Comparison of ENCODE assay signal across 17 mouse cellular contexts in the genomic region with DNA sequence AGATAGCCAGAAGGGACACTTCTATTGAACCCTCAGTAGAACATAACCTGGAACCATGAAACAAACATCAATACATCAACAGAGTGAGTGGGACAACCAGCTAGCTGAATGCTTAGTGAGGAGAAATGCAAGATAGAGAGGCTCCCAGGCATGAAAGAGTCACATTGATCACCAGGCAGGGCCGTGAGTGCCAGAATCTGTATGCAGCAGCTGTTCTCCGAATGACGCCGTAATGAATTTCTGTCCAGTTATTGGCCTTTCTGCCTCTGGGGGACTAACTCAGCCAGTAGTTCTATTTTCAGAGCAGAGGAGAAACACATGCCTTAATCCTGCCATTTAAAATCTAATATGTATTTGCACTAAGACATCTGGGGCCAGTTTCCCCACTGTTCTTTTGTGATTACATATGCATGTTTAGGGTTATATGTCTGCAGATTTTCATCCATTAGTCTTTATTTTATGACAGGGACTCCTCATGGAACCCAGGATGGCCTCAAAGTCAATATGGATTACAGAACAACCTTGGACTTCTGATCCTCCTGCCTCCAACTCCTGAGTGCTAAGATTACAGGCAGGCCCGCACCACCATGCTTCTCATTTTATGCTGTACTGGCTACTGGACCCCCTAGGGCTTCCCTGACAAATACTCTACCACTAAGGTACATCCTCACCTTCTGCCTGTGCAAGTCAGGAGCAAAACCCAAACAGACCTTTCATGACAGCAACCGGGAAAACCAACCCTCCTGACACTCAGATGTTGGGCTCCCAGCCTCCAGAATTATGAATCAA. TPM values are rescaled to one million over a fixed set of nuclear protein-coding genes. Genes with fewer than 3 reads are reported as not detected.
DNase-seq lines count a peak whose midpoint lies in the region; ATAC-seq and TF ChIP-seq lines count a peak whose summit lies in the region.
"Had no signal": no experiment of that assay in that cellular context is flagged by ENCODE, and none has a peak within 500 bp of the region (broad histone marks: within the 10 kb centered on the region; RNA-seq: fewer than 3 reads in every experiment).

No protein-coding gene starts in this region.

- TF ChIP-seq POLR2A in brain, embryonic 14.5 days (IDR thresholded peaks at IDR 0.05; ENCODE audit: borderline replicate concordance, extremely low read depth, insufficient read depth, insufficient read length, poor library complexity, severe bottlenecking) = no peak

- no peak overlapping the region for H3K9ac ChIP-seq in heart, embryonic 11.5 days (ENCODE audit: low read depth, low read length)
- H3K9ac ChIP-seq in midbrain, embryonic 12.5 days (replicated peaks) = no peak overlapping the region

- no peak overlapping the region for H3K4me2 ChIP-seq in heart, embryonic 11.5 days
- no peak overlapping the region for H3K4me2 ChIP-seq in midbrain, embryonic 12.5 days (replicated peaks)
- H3K4me2 ChIP-seq: liver, embryonic 11.5 days had no signal

- 75% methylated on average over 6 of the region's 6 CpGs for WGBS in heart, embryonic 11.5 days (ENCODE audit: insufficient replicate concordance)
- WGBS in midbrain, embryonic 12.5 days = 72% methylated on average over 6 of the region's 6 CpGs

- H3K4me3 ChIP-seq in heart, embryonic 11.5 days (ENCODE audit: low read depth, low read length) = no peak overlapping the region
- H3K4me3 ChIP-seq in midbrain, embryonic 12.5 days = no peak overlapping the region
- H3K4me3 ChIP-seq: forebrain, embryonic 10.5 days had no signal

- no peaks in the 10 kb centered on the region for H3K4me1 ChIP-seq in heart, embryonic 11.5 days (ENCODE audit: control insufficient read depth, insufficient read depth, low read length)
- no peaks in the 10 kb centered on the region for H3K4me1 ChIP-seq in midbrain, embryonic 12.5 days

- H3K36me3 ChIP-seq in heart, embryonic 11.5 days (ENCODE audit: control insufficient read depth, insufficient read depth, low read length) = no peaks in the 10 kb centered on the region
- no peaks in the 10 kb centered on the region for H3K36me3 ChIP-seq in midbrain, embryonic 12.5 days
- H3K36me3 ChIP-seq: forebrain, embryonic 10.5 days had no signal

- intact Hi-C loops in heart, postnatal 14 days (cut with DNase I) = no loop called here

- H3K27ac ChIP-seq in heart, embryonic 11.5 days (ENCODE audit: low read depth, low read length) = no peak overlapping the region
- H3K27ac ChIP-seq in midbrain, embryonic 12.5 days (replicated peaks) = 0 out of 2 replicates have a peak overlapping the region, but pooled peaks have one; percentile 36
- H3K27ac ChIP-seq: forebrain, embryonic 10.5 days had no signal

- no peak for ATAC-seq in heart, embryonic 11.5 days (replicated peaks; ENCODE audit: insufficient number of reproducible peaks, low FRiP score, low TSS enrichment)
- no peak for ATAC-seq in midbrain, embryonic 12.5 days (ENCODE audit: low FRiP score, low read depth)
- ATAC-seq: intestine, postnatal 0 days had no signal

- TF ChIP-seq CTCF in brain, embryonic 14.5 days (IDR thresholded peaks at IDR 0.05; ENCODE audit: borderline replicate concordance, extremely low read depth, insufficient read depth, insufficient read length) = no peak

- H3K9me3 ChIP-seq in heart, embryonic 11.5 days (replicated peaks; ENCODE audit: control insufficient read depth, low read length) = no peaks in the 10 kb centered on the region
- no peaks in the 10 kb centered on the region for H3K9me3 ChIP-seq in midbrain, embryonic 12.5 days
- H3K9me3 ChIP-seq: forebrain, embryonic 10.5 days had no signal

- no peaks in the 10 kb centered on the region for H3K27me3 ChIP-seq in heart, embryonic 11.5 days (ENCODE audit: control insufficient read depth, insufficient read depth, low read length)
- H3K27me3 ChIP-seq in midbrain, embryonic 12.5 days = no peaks in the 10 kb centered on the region

- peak; percentile 47 to 49 for DNase-seq in heart, adult 18-20 months
- peak; percentile 45 for DNase-seq in brain, embryonic 14.5 days (ENCODE audit: low read depth)
- DNase-seq in heart, postnatal 14 days = peak; percentile 29 to 57
- DNase-seq in ovary, postnatal 10 days (ENCODE audit: low spot score) = no peak
- no peak for DNase-seq in adrenal gland, postnatal 25 days
- no peak for DNase-seq in kidney, adult 11 months
- DNase-seq: spleen, adult 18-20 months; thymus, adult 2 months had no signal

RNA-seq across cellular contexts. Expression of gene Exo1, which starts 8.2 kb away (rescaled TPM):
- total RNA-seq in heart, adult 18-20 months (2021) = under 1 TPM; 0.42 to 0.46 TPM
- polyA plus RNA-seq in heart, embryonic 11.5 days (2014; fragmentation: Nextera tagmentation; extraction: Ambion mirVana) = 53.0 and 60.3 TPM in 2 replicates
- 4.3 and 5.4 TPM in 2 replicates for polyA plus RNA-seq in brain, embryonic 14.5 days (2012; rRNA removed)
- 1 to 10 TPM; 1.1 to 2.2 TPM for total RNA-seq in heart, postnatal 14 days (2021)
- polyA plus RNA-seq in midbrain, embryonic 12.5 days (2016; fragmentation: Nextera tagmentation; extraction: Ambion mirVana) = 76.0 and 80.7 TPM in 2 replicates
- 3.2 and 5.9 TPM in 2 replicates for total RNA-seq in adrenal gland, postnatal 25 days (2021)

RNA-seq across cellular contexts. Expression of gene Gm38100, which starts 47.9 kb away (rescaled TPM):
- total RNA-seq in heart, adult 18-20 months (2021) = not detected
- polyA plus RNA-seq in heart, embryonic 11.5 days (2014; fragmentation: Nextera tagmentation; extraction: Ambion mirVana) = not detected in 2 replicates
- not detected in 2 replicates for polyA plus RNA-seq in brain, embryonic 14.5 days (2012; rRNA removed)
- total RNA-seq in heart, postnatal 14 days (2021) = not detected
- 0.19 TPM in 1 of 2 replicates, not detected in the other for polyA plus RNA-seq in midbrain, embryonic 12.5 days (2016; fragmentation: Nextera tagmentation; extraction: Ambion mirVana)
- total RNA-seq in adrenal gland, postnatal 25 days (2021) = not detected in 2 replicates
- total RNA-seq: adrenal gland, adult 18-20 months; gastrocnemius, postnatal 36 days; layer of hippocampus, postnatal 25 days; neutrophil, adult 5-6 weeks had no signal
- polyA plus RNA-seq: intestine, postnatal 0 days had no signal

Comparison
In these comparisons a context has a peak if more than half of its experiments do, and no peak if none do; other contexts are left out.
1. DNase-seq: peak in heart, adult 18-20 months (2 of 2), brain, embryonic 14.5 days (single experiment) and heart, postnatal 14 days (2 of 2); none in ovary, postnatal 10 days (single experiment), adrenal gland, postnatal 25 days (single experiment) and kidney, adult 11 months (single experiment).